Mouse (Mus musculus) hindbrain, embryonic 12.5 days (tissue): Measurements from ENCODE around the gene Fam107b. TPM values are rescaled to one million over a fixed set of nuclear protein-coding genes. Genes with fewer than 3 reads are reported as not detected.

Experiments used
- ATAC-seq: fragments of 200-750 bp; cut with Nextera tagmentation; 2 replicates; pipeline ENCODE4 v1.8.0; 2017; ENCODE audit warnings: moderate TSS enrichment; ENCODE audit not compliant: low FRiP score
- H3K27ac ChIP-seq: fragments of 300-500 bp; sonication (generic); 2 replicates; pipeline ENCODE4 v1.5.1; 2016; ENCODE audit warnings: mild to moderate bottlenecking
- H3K27me3 ChIP-seq: fragments of 300-500 bp; sonication (generic); 2 replicates; pipeline ENCODE4 v1.6.1; 2016; ENCODE audit warnings: mild to moderate bottlenecking
- H3K36me3 ChIP-seq: fragments of 300-500 bp; sonication (generic); 2 replicates; pipeline ENCODE4 v1.6.1; 2016; ENCODE audit warnings: mild to moderate bottlenecking
- H3K4me1 ChIP-seq: fragments of 300-500 bp; sonication (generic); 2 replicates; pipeline ENCODE4 v1.6.1; 2016
- H3K4me2 ChIP-seq: fragments of 300-500 bp; sonication (generic); replicated peaks from 2 replicates; pipeline ENCODE4 v1.6.1; 2016; ENCODE audit warnings: mild to moderate bottlenecking
- H3K4me3 ChIP-seq: fragments of 300-500 bp; sonication (generic); 2 replicates; pipeline ENCODE4 v1.5.1; 2016; ENCODE audit warnings: mild to moderate bottlenecking
- H3K9ac ChIP-seq: fragments of 300-500 bp; sonication (generic); 2 replicates; pipeline ENCODE4 v1.6.1; 2016; ENCODE audit warnings: mild to moderate bottlenecking, moderate library complexity
- H3K9me3 ChIP-seq: fragments of 300-500 bp; sonication (generic); replicated peaks from 2 replicates; pipeline ENCODE4 v1.6.1; 2016; ENCODE audit warnings: mild to moderate bottlenecking
- WGBS: fragments of 180-500 bp; shearing (Covaris S2); methylation state at CpG from one replicate; pipeline ENCODE4 v1.1.7; 2016; 5-methylcytosine and 5-hydroxymethylcytosine counted together
- polyA plus RNA-seq: library from polyadenylated mRNA; unstranded; fragments of >200 nt; fragmentation: Nextera tagmentation; extraction: Ambion mirVana; gene quantifications from 2 replicates; pipeline ENCODE4 v1.2.1, GENCODE M21; 2016

Fam107b gene
- polyA plus RNA-seq, 1 experiment from 2014 or later, result 48.4 TPM

DNA sequence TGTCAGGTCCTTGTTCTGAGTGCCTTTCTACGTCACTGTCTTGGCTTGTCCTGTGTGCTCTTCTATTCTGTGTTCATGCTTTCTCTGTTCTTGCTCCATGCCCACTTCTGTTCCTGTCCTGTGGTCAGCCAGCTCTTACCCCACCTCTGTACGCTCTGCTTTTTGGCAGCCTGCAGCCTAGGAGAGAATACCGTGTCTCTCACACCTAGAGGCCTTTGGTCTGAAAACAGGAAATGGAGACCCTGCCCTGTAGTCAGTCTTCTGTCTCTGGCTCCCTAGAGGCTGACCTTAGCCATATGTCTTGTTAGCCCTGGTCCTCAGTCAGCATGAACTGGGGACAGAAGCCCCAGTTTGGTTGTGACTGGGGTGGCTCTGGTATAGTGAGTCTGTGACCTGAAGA, 170.0 kb downstream of the Fam107b start:
- no peak overlapping the region for H3K27ac ChIP-seq
- H3K4me3 ChIP-seq, result no peak overlapping the region
- H3K4me2 ChIP-seq, result no peak overlapping the region
- H3K36me3 ChIP-seq, result no peaks in the 10 kb centered on the region
- WGBS, result 85% methylated on average over 3 of the region's 3 CpGs
- H3K9me3 ChIP-seq, result no peaks in the 10 kb centered on the region
- no peak overlapping the region for H3K9ac ChIP-seq
- no peak for ATAC-seq
- H3K4me1 ChIP-seq, result peaks cover 43% of the 10 kb centered on the region
- no peaks in the 10 kb centered on the region for H3K27me3 ChIP-seq

DNA sequence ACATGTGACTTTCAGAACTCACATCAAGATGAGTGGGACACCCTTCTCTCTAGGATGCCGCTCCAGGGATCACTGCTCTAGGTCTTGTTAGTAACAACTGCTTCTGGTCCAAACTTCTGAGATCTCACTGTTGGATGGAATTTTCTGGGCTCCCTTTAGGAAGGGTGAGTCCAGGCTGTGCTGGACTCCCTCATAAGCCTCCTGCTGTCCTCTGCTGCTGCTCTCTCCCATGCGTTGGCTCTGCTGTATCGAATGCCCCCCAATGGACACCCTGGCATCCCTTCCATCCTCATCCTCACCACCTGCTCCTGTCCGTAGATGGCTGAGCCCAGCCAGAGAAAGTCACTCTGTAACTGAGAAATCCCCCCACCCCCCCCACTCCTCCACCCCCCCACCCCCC, 170.4 kb downstream of the Fam107b start:
- 89% methylated on average over 4 of the region's 4 CpGs for WGBS
- Histone ChIP-seq H3K9me3 (no peaks in the 10 kb centered on the region), H3K4me3 (no peak overlapping the region), H3K36me3 (no peaks in the 10 kb centered on the region), H3K4me1 (peaks cover 43% of the 10 kb centered on the region), H3K4me2 (no peak overlapping the region), H3K9ac (no peak overlapping the region), H3K27ac (no peak overlapping the region), H3K27me3 (no peaks in the 10 kb centered on the region)
- no peak for ATAC-seq

- 68% methylated on average over 6 of the region's 6 CpGs for WGBS
- H3K4me3 ChIP-seq, result no peak overlapping the region
- H3K4me1 ChIP-seq, result peaks cover 47% of the 10 kb centered on the region
- H3K9ac ChIP-seq, result no peak overlapping the region
- no peaks in the 10 kb centered on the region for H3K36me3 ChIP-seq
- H3K27ac ChIP-seq, result no peak overlapping the region
- ATAC-seq, result no peak
- no peaks in the 10 kb centered on the region for H3K27me3 ChIP-seq
- H3K9me3 ChIP-seq, result no peaks in the 10 kb centered on the region
- no peak overlapping the region for H3K4me2 ChIP-seq
Observed at GRCm38 (mm10) chr2:3742519-3742918, 172.2 kb downstream of the Fam107b start.

- no peaks in the 10 kb centered on the region for H3K36me3 ChIP-seq
- H3K9ac ChIP-seq, result no peak overlapping the region
- no peak for ATAC-seq
- no peak overlapping the region for H3K27ac ChIP-seq
- no peak overlapping the region for H3K4me2 ChIP-seq
- no peaks in the 10 kb centered on the region for H3K9me3 ChIP-seq
- H3K27me3 ChIP-seq, result no peaks in the 10 kb centered on the region
- no peak overlapping the region for H3K4me3 ChIP-seq
- WGBS, result 92% methylated on average over 3 of the region's 3 CpGs
- H3K4me1 ChIP-seq, result peaks cover 30% of the 10 kb centered on the region
Observed at GRCm38 (mm10) chr2:3745041-3745440, 174.8 kb downstream of the Fam107b start.

GRCm38 (mm10) chr2:3745910-3746606, 175.8 kb downstream of the Fam107b start:
- no peaks in the 10 kb centered on the region for H3K36me3 ChIP-seq
- no peak overlapping the region for H3K27ac ChIP-seq
- no peaks in the 10 kb centered on the region for H3K9me3 ChIP-seq
- no peak overlapping the region for H3K9ac ChIP-seq
- no peak overlapping the region for H3K4me3 ChIP-seq
- peak; percentile 9; the same call in 1 of the 2 replicates for ATAC-seq
- 92% methylated on average over 13 of the region's 13 CpGs for WGBS
- peaks cover 22% of the 10 kb centered on the region for H3K4me1 ChIP-seq
- no peaks in the 10 kb centered on the region for H3K27me3 ChIP-seq
- no peak overlapping the region for H3K4me2 ChIP-seq

GRCm38 (mm10) chr2:3748714-3749503, 178.6 kb downstream of the Fam107b start:
- Histone ChIP-seq H3K4me3 (no peak overlapping the region), H3K9me3 (no peaks in the 10 kb centered on the region), H3K9ac (no peak overlapping the region), H3K27me3 (no peaks in the 10 kb centered on the region), H3K4me2 (no peak overlapping the region), H3K36me3 (no peaks in the 10 kb centered on the region), H3K4me1 (peaks cover 22% of the 10 kb centered on the region), H3K27ac (peak overlapping the region; percentile 30; the same call in 1 of the 2 replicates)
- no peak for ATAC-seq
- WGBS, result 71% methylated on average over 12 of the region's 12 CpGs

DNA sequence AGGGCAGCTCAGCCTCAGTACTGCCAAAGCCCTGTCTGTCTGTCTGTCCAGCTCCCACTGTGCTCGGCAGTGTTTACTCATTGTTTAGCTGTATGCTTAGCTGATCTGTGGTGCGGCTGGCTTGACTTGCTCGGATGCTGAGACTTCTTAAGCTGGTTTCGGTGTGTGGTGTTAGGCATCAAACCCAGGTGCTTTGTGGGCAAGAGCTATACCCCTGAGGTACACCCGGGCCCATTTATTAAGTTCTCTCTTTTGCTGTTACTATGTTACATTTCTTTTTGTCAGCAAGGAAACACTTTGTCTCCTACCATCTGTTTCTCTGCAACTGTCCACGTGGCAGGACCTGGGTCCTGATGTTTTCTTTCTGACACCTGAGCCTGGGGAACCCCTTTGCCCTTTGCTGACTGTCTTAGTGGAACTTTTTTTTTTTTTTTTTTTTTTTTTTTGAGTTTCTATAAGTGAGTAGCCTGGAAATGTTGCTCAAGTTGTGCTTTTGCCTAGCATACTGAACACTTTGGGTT, 179.3 kb downstream of the Fam107b start:
- Histone ChIP-seq H3K9ac (no peak overlapping the region), H3K27ac (peak overlapping the region; percentile 30; the same call in 1 of the 2 replicates), H3K27me3 (no peaks in the 10 kb centered on the region), H3K36me3 (no peaks in the 10 kb centered on the region), H3K9me3 (no peaks in the 10 kb centered on the region), H3K4me3 (no peak overlapping the region), H3K4me2 (no peak overlapping the region), H3K4me1 (peaks cover 29% of the 10 kb centered on the region)
- 67% methylated on average over 6 of the region's 6 CpGs for WGBS
- no peak for ATAC-seq

DNA sequence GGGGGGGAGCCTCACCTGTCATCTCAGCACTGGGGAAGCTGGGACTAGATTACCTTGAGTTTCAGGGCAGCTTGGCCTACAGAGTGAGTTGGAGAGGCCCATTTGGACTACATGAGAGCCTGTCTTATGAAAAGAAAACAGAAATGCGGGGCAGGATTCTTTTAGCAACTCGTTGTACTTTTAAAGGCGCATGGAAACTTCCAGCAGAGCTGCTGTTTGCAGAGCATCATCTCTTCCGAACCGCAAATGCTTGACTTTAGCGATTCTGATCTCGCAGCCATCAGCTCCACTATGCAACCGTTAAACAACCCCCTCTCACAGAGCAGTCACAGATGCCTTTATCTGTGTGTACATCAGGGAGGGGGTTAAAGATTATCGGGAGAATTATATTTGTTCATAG, 179.8 kb downstream of the Fam107b start:
- ATAC-seq, result no peak
- Histone ChIP-seq H3K9ac (no peak overlapping the region), H3K4me1 (peaks cover 29% of the 10 kb centered on the region), H3K4me3 (no peak overlapping the region), H3K4me2 (no peak overlapping the region), H3K9me3 (no peaks in the 10 kb centered on the region), H3K36me3 (no peaks in the 10 kb centered on the region), H3K27me3 (no peaks in the 10 kb centered on the region), H3K27ac (no peak overlapping the region)
- 86% methylated on average over 9 of the region's 9 CpGs for WGBS

DNA sequence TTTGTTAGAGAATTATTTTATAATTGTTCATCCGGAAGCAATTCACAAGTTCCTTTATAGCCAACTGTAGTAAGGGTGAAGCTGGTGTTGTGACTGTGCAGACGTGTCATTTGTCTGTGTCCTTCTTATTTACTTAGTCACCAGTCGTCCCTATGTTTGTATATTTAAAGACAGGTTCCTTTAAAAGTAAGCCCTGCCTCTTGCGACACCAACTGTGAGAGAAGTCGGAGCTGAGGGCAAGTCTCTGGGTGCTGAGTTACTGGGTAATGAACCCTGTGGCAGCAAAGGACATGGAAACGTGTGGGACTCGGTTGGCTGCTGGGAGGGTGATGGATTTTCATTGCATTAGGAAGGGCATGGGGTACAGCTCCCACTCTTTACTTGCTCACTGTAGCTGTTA, 182.1 kb downstream of the Fam107b start:
- H3K27me3 ChIP-seq, result no peaks in the 10 kb centered on the region
- ATAC-seq, result no peak
- H3K9me3 ChIP-seq, result no peaks in the 10 kb centered on the region
- no peak overlapping the region for H3K27ac ChIP-seq
- no peaks in the 10 kb centered on the region for H3K36me3 ChIP-seq
- H3K4me3 ChIP-seq, result no peak overlapping the region
- H3K9ac ChIP-seq, result no peak overlapping the region
- peaks cover 36% of the 10 kb centered on the region for H3K4me1 ChIP-seq
- WGBS, result 59% methylated on average over 7 of the region's 7 CpGs
- no peak overlapping the region for H3K4me2 ChIP-seq

- peaks cover 36% of the 10 kb centered on the region for H3K4me1 ChIP-seq
- H3K4me3 ChIP-seq, result no peak overlapping the region
- no peaks in the 10 kb centered on the region for H3K27me3 ChIP-seq
- H3K4me2 ChIP-seq, result no peak overlapping the region
- WGBS, result 91% methylated on average over 5 of the region's 5 CpGs
- H3K36me3 ChIP-seq, result no peaks in the 10 kb centered on the region
- no peak overlapping the region for H3K9ac ChIP-seq
- H3K9me3 ChIP-seq, result no peaks in the 10 kb centered on the region
- no peak overlapping the region for H3K27ac ChIP-seq
- no peak for ATAC-seq
Observed at GRCm38 (mm10) chr2:3752893-3753292, 182.6 kb downstream of the Fam107b start.

DNA sequence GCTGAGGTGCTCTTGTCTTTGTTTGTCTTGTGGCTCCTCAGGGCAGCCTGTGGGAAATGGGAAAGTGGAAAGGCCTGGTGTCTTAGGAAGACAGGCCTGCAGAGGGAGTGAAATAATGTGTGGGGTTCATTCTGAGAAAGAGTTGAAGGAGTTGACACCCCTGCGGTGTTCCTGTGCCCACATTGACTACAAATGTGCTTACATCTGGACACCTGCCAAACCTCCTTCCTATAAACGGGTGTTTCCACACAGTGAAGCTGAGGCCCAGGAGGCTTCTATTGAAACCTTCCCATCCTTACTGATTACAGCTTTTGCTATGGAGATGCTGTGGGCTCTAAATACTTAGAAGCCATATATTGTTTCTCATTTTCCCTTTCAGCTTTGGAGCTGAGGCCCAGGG, 183.5 kb downstream of the Fam107b start:
- Histone ChIP-seq H3K9ac (0 out of 2 replicates have a peak overlapping the region, but pooled peaks have one; percentile 33), H3K36me3 (no peaks in the 10 kb centered on the region), H3K4me2 (no peak overlapping the region), H3K4me3 (no peak overlapping the region), H3K27ac (no peak overlapping the region), H3K27me3 (no peaks in the 10 kb centered on the region), H3K4me1 (peaks cover 36% of the 10 kb centered on the region), H3K9me3 (no peaks in the 10 kb centered on the region)
- WGBS, result 35% methylated on average over 2 of the region's 2 CpGs
- ATAC-seq, result 0 out of 2 replicates have a peak, but pooled peaks have one; percentile 35

GRCm38 (mm10) chr2:3755936-3756335, 185.6 kb downstream of the Fam107b start:
- Histone ChIP-seq H3K9ac (no peak overlapping the region), H3K27me3 (no peaks in the 10 kb centered on the region), H3K4me3 (no peak overlapping the region), H3K27ac (no peak overlapping the region), H3K4me1 (peaks cover 32% of the 10 kb centered on the region), H3K36me3 (no peaks in the 10 kb centered on the region), H3K4me2 (no peak overlapping the region), H3K9me3 (no peaks in the 10 kb centered on the region)
- 81% methylated on average over 5 of the region's 5 CpGs for WGBS
- ATAC-seq, result no peak
